Mouse (Mus musculus) liver, embryonic 14.5 days (tissue): ENCODE measurements around the gene Olfr646.

ENCODE experiments used
- CTCF ChIP-seq: IDR thresholded peaks from 2 replicates; pipeline ENCODE4 v1.5.1; 2016; ENCODE audit warnings: antibody characterized with exemption, low read depth, control low read depth
- EP300 ChIP-seq: IDR thresholded peaks from 2 replicates; pipeline ENCODE4 v1.6.1; 2016; ENCODE audit warnings: antibody characterized with exemption, low read depth

DNA sequence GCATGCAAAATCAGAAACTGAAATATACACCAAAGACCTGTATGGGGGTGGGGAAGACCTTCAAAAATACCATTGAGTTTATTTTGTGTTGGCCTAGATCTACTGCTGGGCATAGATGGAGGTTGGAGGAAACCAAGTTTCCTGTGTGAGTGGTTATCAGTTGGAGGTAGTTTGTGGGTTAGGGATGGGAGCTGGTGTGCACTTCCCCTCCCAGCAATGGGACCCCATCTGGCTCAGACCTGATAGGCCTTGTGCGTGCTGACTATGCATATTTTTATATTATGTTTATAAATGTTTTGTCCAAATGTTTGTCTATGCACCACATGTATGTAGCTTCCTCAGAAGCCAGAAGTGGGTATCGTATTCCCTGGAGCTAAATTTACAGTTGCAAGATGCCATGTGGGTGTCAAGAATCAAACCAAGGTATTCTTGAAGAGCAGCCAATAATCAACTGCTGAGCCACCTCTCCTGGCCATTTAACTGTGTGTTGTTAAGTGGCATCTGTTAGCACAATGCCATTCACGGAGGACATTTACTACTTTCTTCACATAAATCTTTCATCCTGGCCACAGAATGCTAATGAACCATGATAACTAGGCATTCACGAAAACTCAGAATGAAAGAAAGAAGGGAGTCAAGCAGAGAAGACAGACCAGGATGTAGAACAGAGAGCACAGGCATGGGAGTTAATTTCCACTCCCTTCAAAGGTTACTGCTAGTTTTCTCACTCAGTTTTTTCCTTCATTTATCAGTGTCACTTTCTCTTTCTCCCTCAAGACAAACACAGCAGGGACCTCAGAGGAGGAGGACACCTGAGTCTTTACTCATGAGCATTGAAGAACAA is 538 bp upstream of the Olfr646 start:
- TF ChIP-seq CTCF (no peak), EP300 (0 out of 2 replicates have a peak, but pooled peaks have one; percentile 18)
